Mouse (Mus musculus): Measurements from ENCODE around the gene Tmco3. TPM values are rescaled to one million over a fixed set of nuclear protein-coding genes. Genes with fewer than 3 reads are reported as not detected.

Gene Tmco3
- polyA plus RNA-seq, 1 experiment from 2014 or later, result 41.3 TPM

Other genes with a start within 250 kb of the Tmco3 start
- 0.33 and 1.2 TPM in 2 replicates for gene Proz, start 227.3 kb upstream of the Tmco3 start, polyA plus RNA-seq (2015; fragmentation: Nextera tagmentation; extraction: Ambion mirVana)
- gene Pcid2, start 182.7 kb upstream of the Tmco3 start, polyA plus RNA-seq (2015; fragmentation: Nextera tagmentation; extraction: Ambion mirVana), result 36.4 and 38.4 TPM in 2 replicates
- 93.9 and 101 TPM in 2 replicates for gene Cul4a, start 182.6 kb upstream of the Tmco3 start, polyA plus RNA-seq (2015; fragmentation: Nextera tagmentation; extraction: Ambion mirVana)
- 303 and 324 TPM in 2 replicates for gene Lamp1, start 129.0 kb upstream of the Tmco3 start, polyA plus RNA-seq (2015; fragmentation: Nextera tagmentation; extraction: Ambion mirVana)
- gene Grtp1, start 87.6 kb upstream of the Tmco3 start, polyA plus RNA-seq (2015; fragmentation: Nextera tagmentation; extraction: Ambion mirVana), result 4.0 and 4.5 TPM in 2 replicates
- gene Adprhl1, start 34.0 kb upstream of the Tmco3 start, polyA plus RNA-seq (2015; fragmentation: Nextera tagmentation; extraction: Ambion mirVana), result 5.7 and 6.3 TPM in 2 replicates
- gene Dcun1d2, start 59 bp upstream of the Tmco3 start, polyA plus RNA-seq (2015; fragmentation: Nextera tagmentation; extraction: Ambion mirVana), result 24.8 and 25.0 TPM in 2 replicates
- 144 and 155 TPM in 2 replicates for gene Tfdp1, start 50.6 kb downstream of the Tmco3 start, polyA plus RNA-seq (2015; fragmentation: Nextera tagmentation; extraction: Ambion mirVana)
- not detected in 2 replicates for gene Atp4b, start 108.6 kb downstream of the Tmco3 start, polyA plus RNA-seq (2015; fragmentation: Nextera tagmentation; extraction: Ambion mirVana)
- gene Grk1, start 116.9 kb downstream of the Tmco3 start, polyA plus RNA-seq (2015; fragmentation: Nextera tagmentation; extraction: Ambion mirVana), result not detected in 2 replicates
- gene Tmem255b, start 147.0 kb downstream of the Tmco3 start, polyA plus RNA-seq (2015; fragmentation: Nextera tagmentation; extraction: Ambion mirVana), result 0.70 and 1.1 TPM in 2 replicates
- gene Gas6, start 206.3 kb downstream of the Tmco3 start, polyA plus RNA-seq (2015; fragmentation: Nextera tagmentation; extraction: Ambion mirVana), result 78.0 and 83.8 TPM in 2 replicates